Mouse (Mus musculus): ENCODE results near the gene Rsph3b.
"Not testable (repeated sequence)": the region's sequence is repeated elsewhere in the genome, so short reads cannot be mapped to it uniquely, and the experiment has no call there.

Gene Rsph3b

DNA sequence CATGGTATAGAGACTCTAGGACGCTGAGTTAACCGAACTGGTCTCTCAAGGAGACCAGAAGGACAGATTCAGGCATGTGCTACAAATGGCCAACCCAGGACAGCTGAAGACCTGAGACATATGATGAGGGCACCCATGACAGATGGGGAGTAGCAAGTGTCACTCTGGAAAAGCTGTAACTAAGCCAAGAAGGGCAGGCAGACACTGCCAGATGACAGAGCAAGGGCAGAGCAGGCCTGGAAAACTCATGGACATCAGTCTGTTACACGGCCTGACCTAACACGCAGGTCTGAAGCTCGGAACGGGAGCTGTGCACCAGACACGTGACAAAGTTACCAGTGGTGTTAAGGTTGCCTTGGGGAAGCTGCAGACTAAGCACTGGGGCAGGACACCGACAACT is 10.4 kb upstream of the Rsph3b start:
- not testable (repeated sequence) for DNase-seq (ENCODE audit: low read depth)

DNA sequence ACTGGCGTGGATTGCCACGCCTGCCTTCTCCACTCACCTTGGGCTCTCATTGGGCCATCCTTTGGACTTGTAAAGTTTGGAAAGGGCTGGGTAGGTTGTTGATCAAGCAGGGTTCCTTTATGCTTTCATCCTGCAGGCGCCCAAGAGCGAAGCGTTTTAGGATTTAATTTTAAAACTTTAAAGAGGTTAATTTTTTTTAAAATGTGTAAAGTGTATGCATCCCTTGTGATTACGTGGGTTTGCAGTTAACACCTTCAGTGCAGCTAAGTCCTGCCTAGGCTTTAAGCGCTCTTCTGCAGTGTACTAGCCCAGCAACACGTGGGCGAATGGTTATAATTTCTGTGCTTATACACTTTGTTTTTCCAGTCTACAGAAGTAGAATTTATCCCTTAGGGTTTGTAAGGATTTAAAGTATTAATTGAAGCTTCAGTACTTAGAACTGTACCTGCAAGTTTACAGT is 317 bp upstream of the Rsph3b start:
- DNase-seq (ENCODE audit: low read depth) = not testable (repeated sequence)

DNA sequence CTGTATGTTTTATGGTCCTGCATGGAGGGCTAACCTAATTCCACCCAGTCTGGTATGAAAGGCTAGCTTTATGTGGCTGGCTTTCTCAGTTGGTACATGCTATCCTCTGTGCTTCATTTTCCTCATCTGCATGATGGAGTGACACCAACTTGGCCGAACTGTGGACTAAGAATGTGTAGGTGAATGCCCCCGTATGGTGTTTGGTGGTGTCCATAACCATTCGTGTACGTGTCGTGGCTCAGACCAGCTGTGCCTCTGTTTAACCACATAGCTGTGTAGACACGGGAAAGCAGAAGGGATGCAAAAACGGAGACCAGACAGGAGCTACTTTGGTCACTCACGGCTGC is 872 bp downstream of the Rsph3b start:
- DNase-seq (ENCODE audit: low read depth) = not testable (repeated sequence)

DNA sequence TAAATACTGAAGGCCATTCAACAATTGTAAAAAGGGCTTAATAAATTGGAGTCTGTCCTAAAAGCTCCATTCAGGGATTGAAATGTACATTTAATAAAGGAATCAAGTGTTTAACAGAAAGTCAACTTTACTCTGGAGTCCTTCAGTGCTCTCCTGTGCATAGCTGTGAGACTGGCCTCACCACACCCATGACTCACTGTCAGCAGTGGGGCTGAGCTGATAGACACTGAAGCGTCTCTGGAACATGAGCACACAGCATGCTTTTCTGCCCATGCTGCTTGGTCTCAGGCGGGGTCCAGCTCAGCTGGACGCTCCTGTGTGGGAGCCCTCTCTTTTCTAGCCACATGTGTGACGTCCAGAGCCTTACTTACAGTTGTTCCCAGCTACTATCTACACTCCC is 5.9 kb downstream of the Rsph3b start:
- DNase-seq (ENCODE audit: low read depth) = not testable (repeated sequence)

DNA sequence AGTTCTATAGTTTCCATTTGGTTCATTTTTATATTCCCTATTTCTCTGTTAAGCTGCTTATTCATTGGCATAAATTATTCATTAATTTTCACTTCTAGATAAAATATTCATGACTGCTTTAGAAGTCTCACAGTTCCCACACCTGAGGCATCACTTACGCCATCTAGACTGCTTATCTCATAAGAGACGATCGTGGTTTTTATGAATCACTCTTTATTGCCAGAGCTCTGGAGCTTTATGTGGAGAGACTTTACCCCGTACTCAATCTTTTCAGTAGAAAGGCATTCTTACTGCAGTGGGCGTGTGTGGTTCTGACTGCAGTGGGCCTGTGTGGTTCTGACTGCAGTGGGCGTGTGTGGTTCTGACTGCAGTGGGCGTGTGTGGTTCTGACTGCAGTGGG is 16.9 kb downstream of the Rsph3b start:
- not testable (repeated sequence) for DNase-seq (ENCODE audit: low read depth)

DNA sequence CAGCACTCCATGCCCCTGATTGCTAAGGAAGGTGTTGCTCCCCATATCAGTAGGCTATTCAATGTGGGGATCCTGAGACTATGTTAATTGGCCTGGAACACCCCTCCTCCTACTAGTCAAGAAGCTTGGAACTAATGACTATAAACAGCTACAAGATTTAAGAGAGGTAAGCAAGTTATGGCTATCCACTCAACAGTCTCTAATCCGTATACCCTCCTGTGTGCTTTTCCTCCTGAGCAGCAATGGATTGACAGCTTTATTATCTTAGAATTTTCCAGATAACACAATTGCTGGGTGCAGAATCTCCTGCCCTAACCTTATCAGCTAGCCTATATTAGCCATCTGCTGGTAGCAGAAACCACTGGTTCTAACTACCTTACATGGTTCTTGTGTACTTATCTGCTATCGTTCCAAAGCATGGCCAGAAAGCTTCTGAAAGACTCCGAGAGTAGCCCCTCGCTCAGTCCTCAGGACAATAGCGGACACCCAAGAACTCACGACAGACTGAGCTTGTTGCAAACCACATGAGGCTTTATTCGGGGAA is 28.1 kb downstream of the Rsph3b start:
- not testable (repeated sequence) for DNase-seq (ENCODE audit: low read depth)

DNA sequence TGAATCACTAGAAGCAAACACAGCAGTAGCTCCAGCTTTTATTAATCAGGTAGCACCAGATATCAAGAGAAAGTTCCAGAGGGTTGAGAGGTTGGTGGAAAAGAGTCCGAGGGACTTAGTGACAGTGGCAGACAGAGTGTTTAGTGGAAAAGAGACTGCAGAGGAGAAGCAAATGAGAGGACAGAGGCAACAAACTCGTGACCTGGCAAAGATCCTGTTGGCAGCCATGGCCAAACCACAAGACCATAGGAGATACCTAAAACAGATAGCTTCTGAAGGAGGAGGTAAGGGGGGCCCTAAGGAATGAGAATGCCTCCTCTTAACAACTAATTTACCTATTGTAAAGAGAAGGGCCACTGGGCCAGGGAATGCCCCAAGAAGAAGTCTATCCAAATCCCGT is 29.1 kb downstream of the Rsph3b start:
- DNase-seq (ENCODE audit: low read depth) = not testable (repeated sequence)

DNA sequence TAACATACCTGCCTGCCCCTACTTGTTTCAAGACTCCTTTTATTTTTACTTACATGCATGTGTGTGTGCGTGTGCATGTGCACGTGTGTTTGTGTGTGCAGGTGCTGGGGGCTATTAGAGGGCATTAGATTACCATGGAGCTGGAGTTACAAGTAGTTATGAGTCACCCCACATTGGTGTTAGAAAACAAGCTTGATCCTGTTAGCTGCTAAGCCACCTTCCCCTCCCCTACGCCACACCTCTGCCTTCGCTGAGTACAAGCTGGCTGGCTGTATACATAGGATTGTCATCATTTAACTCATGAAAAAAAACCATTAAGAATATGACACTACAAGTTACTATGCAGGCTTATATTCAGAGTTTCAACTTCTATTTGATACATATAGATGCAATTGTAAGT is 33.2 kb downstream of the Rsph3b start:
- DNase-seq (ENCODE audit: low read depth) = not testable (repeated sequence)

DNA sequence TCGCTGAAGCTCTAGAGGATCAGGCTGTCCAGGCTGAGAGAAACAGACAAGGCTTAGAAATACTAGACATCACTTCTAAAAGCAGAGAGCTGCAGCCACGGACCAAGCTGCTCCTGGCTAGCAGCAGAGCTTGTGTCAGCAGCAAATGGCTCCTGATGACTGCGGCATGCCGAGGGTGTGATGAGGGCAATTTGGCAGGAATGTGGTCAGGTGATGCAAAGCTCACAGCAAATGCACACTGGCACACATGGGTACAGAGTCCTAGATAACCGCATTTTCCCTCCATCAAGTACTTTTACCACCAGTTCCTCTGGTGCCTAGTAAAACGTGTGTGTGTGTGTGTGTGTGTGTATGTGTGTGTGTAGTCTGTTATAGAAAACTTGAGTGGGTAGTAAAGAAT is 34.4 kb downstream of the Rsph3b start:
- DNase-seq (ENCODE audit: low read depth) = not testable (repeated sequence)

DNA sequence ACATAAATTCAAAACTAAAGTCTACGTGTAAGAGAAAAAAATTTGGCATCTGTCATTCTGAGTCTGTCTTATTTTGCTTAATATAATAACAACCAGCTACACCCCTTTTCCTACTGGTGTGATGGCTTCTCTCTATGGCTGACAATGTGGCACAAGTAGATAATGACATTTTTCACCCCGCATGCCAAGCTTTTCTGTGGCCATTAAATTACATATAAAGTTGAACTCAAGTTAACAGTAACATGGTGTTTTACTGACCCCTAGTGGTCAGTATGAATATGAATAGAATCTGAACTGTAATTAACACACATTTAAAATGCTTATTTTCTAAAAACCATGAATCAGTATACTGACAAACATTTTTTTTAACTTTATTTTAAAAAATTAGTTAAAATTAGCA is 48.1 kb downstream of the Rsph3b start:
- not testable (repeated sequence) for DNase-seq (ENCODE audit: low read depth)

DNA sequence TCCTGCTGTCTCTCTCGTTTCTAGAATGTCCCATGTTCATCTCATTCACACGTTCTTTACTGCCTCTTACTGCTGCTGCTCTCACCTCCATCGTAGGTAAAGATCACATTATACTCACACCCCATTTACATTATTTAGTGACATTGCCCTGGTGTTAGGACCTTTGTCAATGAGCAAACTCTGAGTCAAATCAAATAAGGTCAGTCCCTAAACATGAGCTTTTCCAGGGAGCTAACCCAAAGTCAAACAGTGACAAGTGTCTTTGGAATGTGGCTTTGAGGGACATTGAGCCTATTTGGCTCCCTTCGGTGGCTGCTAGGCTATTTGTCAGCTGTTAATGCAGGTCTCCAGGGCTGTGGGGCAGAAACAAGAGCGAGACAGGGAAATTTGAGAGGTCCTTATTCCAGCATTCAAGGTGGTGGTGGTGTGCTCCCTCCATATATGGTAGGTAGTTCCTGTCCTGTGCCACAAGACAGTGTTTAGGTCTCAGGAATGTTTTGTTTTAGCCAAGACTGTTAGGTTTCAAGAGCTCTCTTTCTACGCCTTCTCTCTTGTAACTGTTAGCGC is 50.4 kb downstream of the Rsph3b start:
- not testable (repeated sequence) for DNase-seq (ENCODE audit: low read depth)

DNA sequence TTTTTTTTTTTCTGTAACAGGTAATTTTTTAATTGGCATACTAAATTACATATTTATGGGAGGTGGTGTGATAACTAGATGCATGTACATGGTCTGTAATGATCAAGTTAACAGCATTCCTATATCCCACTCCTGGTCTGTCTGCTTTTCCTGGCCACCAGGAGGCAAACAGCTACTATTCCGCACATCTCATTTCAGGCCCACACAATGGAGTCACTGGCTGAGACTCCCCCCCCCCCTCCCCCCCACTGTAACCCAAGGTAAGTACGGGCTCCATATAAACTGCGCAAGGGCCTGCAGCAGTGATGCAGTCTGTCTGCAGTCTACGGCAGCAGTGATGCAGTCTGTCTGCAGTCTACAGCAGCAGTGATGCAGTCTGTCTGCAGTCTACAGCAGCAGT is 51.7 kb downstream of the Rsph3b start:
- no peak for DNase-seq (ENCODE audit: low read depth)

DNA sequence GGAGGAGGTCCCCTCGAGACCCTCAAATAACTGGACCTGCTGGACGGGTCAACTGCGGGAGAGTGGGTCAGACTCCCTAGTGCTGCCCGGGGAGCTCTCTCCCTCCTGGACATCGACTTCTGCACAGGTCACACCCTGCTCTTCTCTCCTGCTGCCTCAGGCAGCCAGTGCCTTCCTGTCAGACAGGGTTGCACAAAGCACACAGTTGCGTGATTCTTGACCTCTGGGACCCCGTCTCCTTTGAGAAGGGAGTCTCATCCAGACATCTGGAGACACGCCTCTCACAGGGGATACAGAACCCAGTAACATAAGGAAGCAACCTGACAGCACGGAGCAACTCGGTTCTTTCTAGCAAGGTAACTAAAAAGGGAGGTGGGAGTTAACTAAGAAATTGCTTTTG is 55.1 kb downstream of the Rsph3b start:
- no peak for DNase-seq (ENCODE audit: low read depth)

DNA sequence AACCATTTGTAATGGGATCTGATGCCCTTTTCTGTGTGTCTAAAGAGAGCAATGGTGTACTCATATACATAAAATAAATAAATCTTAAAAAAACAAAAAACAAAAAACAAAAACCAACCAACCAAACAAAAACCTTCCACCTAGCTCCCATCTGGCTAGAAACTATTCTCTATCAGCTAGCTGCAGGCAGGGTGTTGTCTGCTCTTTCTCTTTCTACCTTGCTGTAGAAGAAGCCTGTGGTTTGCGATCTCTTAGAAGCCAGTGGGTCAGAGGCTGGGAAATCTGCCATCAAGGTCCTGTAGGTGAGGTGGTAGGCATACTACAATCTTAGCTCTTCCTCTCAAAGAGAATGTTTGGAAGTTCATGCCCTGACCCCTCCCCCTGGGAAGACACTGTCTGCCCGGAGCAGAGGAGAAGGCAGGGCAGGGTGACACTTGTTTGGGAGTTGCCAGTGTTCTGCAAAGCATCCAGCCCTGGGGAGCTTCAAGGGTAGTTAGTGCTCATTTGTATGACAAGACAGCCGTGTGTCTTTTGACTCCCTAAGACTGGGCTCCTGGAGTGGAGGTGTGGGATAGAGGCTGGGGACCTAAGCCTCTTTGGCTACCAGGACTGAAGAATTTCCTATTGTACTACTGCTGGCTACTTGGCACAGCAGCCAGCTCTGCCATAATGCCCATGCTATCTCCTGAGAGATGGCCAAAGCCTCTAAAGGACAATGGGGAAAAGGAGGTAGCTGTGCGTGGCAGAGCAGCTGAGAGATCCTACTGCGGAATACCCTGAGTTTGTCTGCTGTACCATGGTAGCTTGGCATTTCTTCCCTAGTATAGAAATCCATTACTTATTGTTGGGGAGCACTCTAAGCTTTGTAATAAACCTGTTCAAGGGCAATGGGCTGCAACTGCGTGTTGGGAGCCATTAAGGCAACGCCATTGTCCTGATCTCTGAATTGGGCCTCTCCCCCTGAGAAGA is 56.2 kb downstream of the Rsph3b start:
- no peak for DNase-seq (ENCODE audit: low read depth)

DNA sequence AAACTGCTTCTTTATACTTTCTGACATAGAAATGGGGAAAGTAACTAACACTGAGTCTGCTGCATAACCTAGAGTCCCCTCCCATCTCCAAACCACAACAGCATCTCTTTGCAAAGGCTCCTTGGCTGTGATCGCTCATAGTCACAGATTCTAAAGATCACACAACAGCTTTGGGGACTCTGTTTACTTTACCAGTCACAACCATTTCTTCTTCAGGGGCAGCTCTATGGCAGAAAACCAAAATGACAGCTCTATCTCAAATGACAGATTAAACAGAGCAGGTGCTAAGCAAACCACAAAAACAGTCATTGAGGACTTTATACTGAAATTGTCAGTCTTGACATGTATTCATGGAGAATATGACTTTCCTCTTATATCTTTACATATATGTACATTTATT is 62.0 kb downstream of the Rsph3b start:
- DNase-seq (ENCODE audit: low read depth) = no peak

DNA sequence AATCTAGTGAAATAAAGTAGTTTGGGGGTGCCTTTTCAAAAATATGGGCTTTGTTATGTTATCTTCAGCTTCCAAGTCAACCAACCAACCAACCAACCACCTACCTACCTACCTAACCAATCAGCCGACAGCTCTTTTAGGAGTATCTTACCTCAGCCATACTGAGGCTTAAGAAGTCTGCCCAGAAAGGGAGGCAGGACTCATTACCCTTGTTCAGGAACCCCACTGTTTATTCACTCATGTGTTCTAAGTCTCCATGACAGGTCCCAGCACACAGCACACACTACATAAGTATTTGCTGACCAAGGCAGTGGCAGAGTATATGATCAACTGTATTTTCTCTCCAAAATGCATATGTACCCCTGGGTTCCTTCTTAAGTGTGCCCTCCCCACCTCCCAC is 64.0 kb downstream of the Rsph3b start:
- DNase-seq (ENCODE audit: low read depth) = no peak

DNA sequence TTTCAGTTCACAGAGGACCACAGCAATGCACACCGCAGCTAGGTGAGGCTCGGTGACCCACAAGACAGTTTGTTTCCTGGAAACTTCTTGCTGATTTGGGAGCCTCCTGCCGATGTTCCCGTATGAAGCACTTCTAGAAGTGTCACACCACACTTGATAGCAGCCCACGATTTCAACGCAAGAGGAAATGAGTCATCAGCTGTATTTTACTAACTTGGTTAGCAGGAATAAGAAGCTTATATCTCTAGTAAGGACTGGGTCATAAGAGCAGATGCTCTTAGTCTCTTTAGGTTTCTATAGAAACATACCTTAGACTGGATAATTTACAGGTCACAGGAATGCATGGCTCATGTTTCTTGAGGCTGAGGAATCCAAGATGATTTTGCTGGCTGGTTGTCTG is 67.2 kb downstream of the Rsph3b start:
- no peak for DNase-seq (ENCODE audit: low read depth)

DNA sequence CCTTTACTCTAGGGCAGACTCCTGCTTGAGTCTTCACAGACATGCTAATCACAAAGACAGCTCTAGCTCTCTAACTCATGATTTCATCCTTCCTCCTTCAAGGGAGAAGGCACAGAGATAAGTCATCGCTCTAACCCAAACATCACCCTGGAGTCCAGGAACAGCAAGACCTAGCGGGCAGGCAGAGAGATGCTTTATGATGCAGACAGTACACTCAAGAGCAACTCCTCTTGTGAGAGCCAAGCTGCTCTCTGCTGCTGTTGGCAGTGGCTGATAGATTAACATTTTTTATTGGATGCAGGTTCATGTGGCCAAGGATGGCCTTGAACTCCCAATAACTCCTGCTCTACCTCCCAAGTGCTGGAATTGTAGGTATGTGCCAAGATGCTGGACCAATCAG is 77.1 kb downstream of the Rsph3b start:
- no peak for DNase-seq (ENCODE audit: low read depth)

DNA sequence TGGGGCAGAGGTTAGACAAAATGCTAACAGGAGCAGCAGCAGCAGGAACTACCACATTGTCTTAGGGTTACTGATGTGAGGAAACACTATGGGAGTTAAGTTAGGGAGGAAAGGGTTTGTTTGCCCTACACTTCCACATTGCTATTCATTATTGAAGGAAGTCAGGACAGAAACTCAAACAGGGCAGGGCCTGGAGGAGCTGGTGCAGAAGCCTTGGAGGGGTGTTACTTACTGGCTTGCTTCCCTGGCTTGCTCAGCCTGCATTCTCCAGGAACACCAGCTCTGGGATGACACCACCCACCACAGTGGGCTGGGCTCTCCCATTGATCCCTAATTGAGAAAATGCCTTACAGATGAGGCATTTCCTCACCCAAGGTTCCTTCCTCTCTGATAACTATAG is 79.7 kb downstream of the Rsph3b start:
- DNase-seq (ENCODE audit: low read depth) = no peak

DNA sequence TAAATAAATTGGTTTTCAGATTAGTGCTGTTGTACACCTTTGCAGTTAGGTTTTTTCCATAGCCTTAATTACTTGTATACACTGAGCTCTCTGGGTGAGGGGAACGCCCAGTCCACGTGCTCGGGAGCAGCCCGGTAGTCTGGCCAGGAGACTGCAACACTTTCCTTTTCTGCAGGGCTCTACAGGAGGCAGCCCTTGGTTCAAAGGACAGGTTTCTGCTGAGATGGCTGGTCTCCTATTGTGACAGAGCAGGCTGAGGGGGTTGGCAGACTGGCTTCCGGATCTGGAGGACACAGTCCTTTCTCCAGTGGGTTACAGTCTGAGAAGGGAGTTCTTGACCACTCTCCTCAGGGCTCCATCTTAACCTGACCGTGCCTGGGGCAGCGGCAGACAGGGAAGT is 80.7 kb downstream of the Rsph3b start:
- DNase-seq (ENCODE audit: low read depth) = no peak

DNA sequence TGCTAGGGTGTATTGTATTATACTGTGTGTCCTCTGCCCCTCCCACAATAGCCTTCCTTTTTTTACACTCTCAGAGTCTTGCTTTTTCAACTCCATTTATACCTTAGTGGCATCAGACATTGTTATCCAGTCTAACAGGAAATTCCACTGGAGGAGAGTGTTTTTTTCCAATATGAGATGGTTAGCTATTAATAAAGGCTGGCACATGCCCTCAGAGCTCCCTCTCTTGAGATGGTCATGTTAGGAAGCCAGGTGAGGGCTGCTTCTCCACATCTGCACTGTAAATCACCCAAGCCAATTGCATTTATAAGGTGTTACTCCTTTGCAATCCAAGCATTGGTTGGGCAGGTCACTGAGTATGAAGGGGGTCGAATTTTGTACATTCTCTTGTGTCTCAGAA is 81.9 kb downstream of the Rsph3b start:
- no peak for DNase-seq (ENCODE audit: low read depth)

DNA sequence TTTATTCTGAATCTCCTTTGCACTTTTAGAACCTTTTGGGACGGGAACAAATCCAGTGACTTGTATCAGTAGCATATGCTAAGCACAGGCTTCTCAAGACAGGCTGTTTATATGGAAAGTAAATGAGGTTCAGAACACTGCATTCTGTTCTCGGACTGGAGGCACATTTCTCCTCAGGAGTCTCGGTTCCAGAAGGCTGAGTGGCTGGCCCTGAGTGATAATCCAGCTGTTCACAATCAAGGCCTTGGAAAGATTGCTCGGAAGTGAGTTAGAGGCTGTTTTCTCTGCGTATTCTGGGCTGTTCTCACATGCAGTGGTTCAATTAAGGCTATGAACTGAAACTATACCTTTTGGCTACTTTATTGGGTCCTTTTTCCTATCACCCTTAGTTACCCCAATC is 82.9 kb downstream of the Rsph3b start:
- DNase-seq (ENCODE audit: low read depth) = no peak

DNA sequence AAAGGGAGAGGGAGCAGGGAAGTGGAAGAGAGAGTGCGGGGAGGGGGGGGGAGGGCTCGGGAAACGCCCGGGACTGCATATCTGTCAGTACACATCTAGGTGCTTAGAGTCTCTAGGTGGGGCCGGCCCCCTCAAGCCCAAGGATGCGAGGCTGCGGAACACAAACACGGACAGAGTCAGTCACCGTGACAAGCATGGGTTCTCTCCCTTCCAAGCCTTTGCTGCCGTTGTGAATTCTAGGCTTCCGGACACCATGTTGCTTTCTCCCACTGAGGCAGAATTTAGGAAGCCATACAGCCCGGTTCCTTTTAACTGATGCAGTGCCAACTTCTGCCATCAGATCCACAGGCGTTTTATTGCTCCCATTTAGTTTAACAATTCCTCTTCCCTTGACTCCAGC is 83.6 kb downstream of the Rsph3b start:
- no peak for DNase-seq (ENCODE audit: low read depth)
